Mouse (Mus musculus) hindbrain, embryonic 12.5 days (tissue): ENCODE data around the gene Rpl23. TPM values are rescaled to one million over a fixed set of nuclear protein-coding genes. Genes with fewer than 3 reads are reported as not detected.

Experiments used
- ATAC-seq: fragments of 200-750 bp; cut with Nextera tagmentation; 2 replicates; pipeline ENCODE4 v1.8.0; 2017; ENCODE audit warnings: moderate TSS enrichment; ENCODE audit not compliant: low FRiP score
- H3K27ac ChIP-seq: fragments of 300-500 bp; sonication (generic); 2 replicates; pipeline ENCODE4 v1.5.1; 2016; ENCODE audit warnings: mild to moderate bottlenecking
- H3K27me3 ChIP-seq: fragments of 300-500 bp; sonication (generic); 2 replicates; pipeline ENCODE4 v1.6.1; 2016; ENCODE audit warnings: mild to moderate bottlenecking
- H3K36me3 ChIP-seq: fragments of 300-500 bp; sonication (generic); 2 replicates; pipeline ENCODE4 v1.6.1; 2016; ENCODE audit warnings: mild to moderate bottlenecking
- H3K4me1 ChIP-seq: fragments of 300-500 bp; sonication (generic); 2 replicates; pipeline ENCODE4 v1.6.1; 2016
- H3K4me2 ChIP-seq: fragments of 300-500 bp; sonication (generic); replicated peaks from 2 replicates; pipeline ENCODE4 v1.6.1; 2016; ENCODE audit warnings: mild to moderate bottlenecking
- H3K4me3 ChIP-seq: fragments of 300-500 bp; sonication (generic); 2 replicates; pipeline ENCODE4 v1.5.1; 2016; ENCODE audit warnings: mild to moderate bottlenecking
- H3K9ac ChIP-seq: fragments of 300-500 bp; sonication (generic); 2 replicates; pipeline ENCODE4 v1.6.1; 2016; ENCODE audit warnings: mild to moderate bottlenecking, moderate library complexity
- H3K9me3 ChIP-seq: fragments of 300-500 bp; sonication (generic); replicated peaks from 2 replicates; pipeline ENCODE4 v1.6.1; 2016; ENCODE audit warnings: mild to moderate bottlenecking
- WGBS: fragments of 180-500 bp; shearing (Covaris S2); methylation state at CpG from one replicate; pipeline ENCODE4 v1.1.7; 2016; 5-methylcytosine and 5-hydroxymethylcytosine counted together
- polyA plus RNA-seq: library from polyadenylated mRNA; unstranded; fragments of >200 nt; fragmentation: Nextera tagmentation; extraction: Ambion mirVana; gene quantifications from 2 replicates; pipeline ENCODE4 v1.2.1, GENCODE M21; 2016

The Rpl23 gene
- polyA plus RNA-seq, 1 experiment from 2014 or later, result 376 TPM

GRCm38 (mm10) chr11:97812491-97812921, 30.3 kb upstream of the Rpl23 start:
- Histone ChIP-seq H3K9ac (peak overlapping the region; percentile 49), H3K27ac (peak overlapping the region; percentile 95), H3K27me3 (no peaks in the 10 kb centered on the region), H3K36me3 (peaks cover 50% of the 10 kb centered on the region), H3K4me2 (peak overlapping the region; percentile 44), H3K9me3 (no peaks in the 10 kb centered on the region), H3K4me3 (0 out of 2 replicates have a peak overlapping the region, but pooled peaks have one; percentile 1), H3K4me1 (peaks cover 80% of the 10 kb centered on the region)
- 21% methylated on average over 3 of the region's 3 CpGs for WGBS
- ATAC-seq, result peak; percentile 86

DNA sequence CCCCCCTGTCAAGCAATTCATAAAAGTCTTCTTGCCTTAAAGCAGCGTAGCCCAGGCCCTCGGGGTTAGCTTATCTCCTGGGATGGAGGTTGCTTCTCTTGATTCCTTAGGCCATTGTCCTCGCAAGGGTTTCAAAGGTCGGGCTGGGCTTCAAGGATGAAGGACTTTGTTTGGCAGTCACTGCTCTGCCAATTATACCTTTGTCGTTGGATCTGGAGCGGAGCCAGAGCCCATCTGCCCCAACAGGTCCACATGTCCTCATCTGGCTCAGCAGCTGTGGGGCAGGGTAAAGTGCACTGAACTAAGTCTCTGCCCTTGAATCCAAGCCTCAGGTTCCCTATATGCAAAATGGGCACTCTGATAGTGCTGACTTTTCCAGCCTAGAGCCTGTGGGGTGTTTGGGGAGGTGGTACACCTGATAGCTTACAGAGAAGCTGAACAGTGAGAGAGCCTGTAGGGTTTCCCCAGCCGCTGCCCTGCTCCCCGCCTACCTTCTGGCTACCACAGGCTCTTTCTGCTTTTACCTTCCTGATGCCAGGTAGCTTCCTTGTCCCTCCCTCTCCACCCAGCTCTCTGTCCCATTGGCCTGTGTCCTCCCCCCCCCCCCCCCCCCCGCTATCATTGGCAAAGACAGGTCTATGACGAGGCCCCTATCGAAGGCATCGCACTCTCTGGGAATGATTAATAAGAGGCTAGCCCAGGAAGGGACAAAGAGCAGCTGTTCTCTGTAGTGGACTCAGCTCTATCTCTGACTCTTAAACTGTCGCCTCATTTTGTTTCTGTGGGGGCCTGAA, 29.5 kb upstream of the Rpl23 start:
- 38% methylated on average over 12 of the region's 13 CpGs for WGBS
- Histone ChIP-seq H3K27me3 (no peaks in the 10 kb centered on the region), H3K4me2 (peak overlapping the region; percentile 44), H3K27ac (peak overlapping the region; percentile 95), H3K36me3 (peaks cover 54% of the 10 kb centered on the region), H3K4me1 (peaks cover 78% of the 10 kb centered on the region), H3K9me3 (no peaks in the 10 kb centered on the region), H3K9ac (peak overlapping the region; percentile 49), H3K4me3 (0 out of 2 replicates have a peak overlapping the region, but pooled peaks have one; percentile 1)
- peak; percentile 27 for ATAC-seq

- H3K9ac ChIP-seq, result no peak overlapping the region
- no peak overlapping the region; the same call in 1 of the 2 replicates for H3K4me2 ChIP-seq
- no peaks in the 10 kb centered on the region for H3K27me3 ChIP-seq
- H3K9me3 ChIP-seq, result no peaks in the 10 kb centered on the region
- 15% methylated on average over 3 of the region's 3 CpGs for WGBS
- peak overlapping the region; percentile 95; the same call in 1 of the 2 replicates for H3K27ac ChIP-seq
- H3K4me3 ChIP-seq, result no peak overlapping the region
- ATAC-seq, result no peak
- H3K4me1 ChIP-seq, result peaks cover 83% of the 10 kb centered on the region
- H3K36me3 ChIP-seq, result peaks cover 48% of the 10 kb centered on the region
Observed at GRCm38 (mm10) chr11:97810970-97811369, 28.7 kb upstream of the Rpl23 start.

DNA sequence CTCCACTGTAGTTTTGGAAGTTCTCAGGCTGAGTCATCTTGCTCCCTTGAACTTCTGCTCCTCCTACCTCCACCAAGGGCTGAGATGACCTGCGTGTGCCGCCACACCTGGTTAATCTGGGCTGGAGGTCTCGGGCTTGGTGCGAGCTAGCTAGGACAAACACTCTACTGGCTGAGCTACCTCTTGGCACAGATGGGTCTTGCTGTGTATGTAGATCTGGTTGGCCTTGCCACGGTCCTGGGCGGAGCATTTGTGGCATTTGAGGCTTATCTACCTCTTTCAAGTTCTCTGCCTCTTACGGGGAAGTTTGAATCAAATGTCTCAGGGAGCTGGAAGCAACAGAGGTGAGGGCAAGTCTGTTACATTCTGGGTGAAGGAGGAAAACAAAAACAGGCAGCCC, 28.1 kb upstream of the Rpl23 start:
- Histone ChIP-seq H3K4me2 (no peak overlapping the region), H3K36me3 (peaks cover 41% of the 10 kb centered on the region), H3K27me3 (no peaks in the 10 kb centered on the region), H3K4me3 (no peak overlapping the region), H3K27ac (no peak overlapping the region), H3K9me3 (no peaks in the 10 kb centered on the region), H3K4me1 (peaks cover 83% of the 10 kb centered on the region), H3K9ac (no peak overlapping the region)
- WGBS, result 77% methylated on average over 7 of the region's 7 CpGs
- no peak for ATAC-seq

- Histone ChIP-seq H3K36me3 (peaks cover 39% of the 10 kb centered on the region), H3K4me2 (no peak overlapping the region; the same call in 1 of the 2 replicates), H3K9me3 (no peaks in the 10 kb centered on the region), H3K4me3 (no peak overlapping the region), H3K27me3 (no peaks in the 10 kb centered on the region), H3K4me1 (peaks cover 89% of the 10 kb centered on the region), H3K9ac (peak overlapping the region; percentile 18; the same call in 1 of the 2 replicates), H3K27ac (peak overlapping the region; percentile 55; the same call in 1 of the 2 replicates)
- WGBS, result 70% methylated on average over 7 of the region's 7 CpGs
- ATAC-seq, result no peak
Observed at GRCm38 (mm10) chr11:97809235-97810121, 27.2 kb upstream of the Rpl23 start.

GRCm38 (mm10) chr11:97808621-97809234, 26.5 kb upstream of the Rpl23 start:
- Histone ChIP-seq H3K36me3 (peaks cover 31% of the 10 kb centered on the region), H3K9ac (peak overlapping the region; percentile 18; the same call in 1 of the 2 replicates), H3K4me3 (no peak overlapping the region), H3K4me2 (no peak overlapping the region; the same call in 1 of the 2 replicates), H3K9me3 (no peaks in the 10 kb centered on the region), H3K27ac (peak overlapping the region; percentile 55; the same call in 1 of the 2 replicates), H3K4me1 (peaks cover 91% of the 10 kb centered on the region), H3K27me3 (no peaks in the 10 kb centered on the region)
- ATAC-seq, result no peak
- 36% methylated on average over 5 of the region's 5 CpGs for WGBS

GRCm38 (mm10) chr11:97808093-97808492, 25.9 kb upstream of the Rpl23 start:
- ATAC-seq, result no peak
- no peak overlapping the region for H3K4me2 ChIP-seq
- peaks cover 27% of the 10 kb centered on the region for H3K36me3 ChIP-seq
- H3K27me3 ChIP-seq, result no peaks in the 10 kb centered on the region
- no peak overlapping the region for H3K4me3 ChIP-seq
- peak overlapping the region; percentile 17 for H3K27ac ChIP-seq
- peaks cover 85% of the 10 kb centered on the region for H3K4me1 ChIP-seq
- 0 out of 2 replicates have a peak overlapping the region, but pooled peaks have one; percentile 4 for H3K9ac ChIP-seq
- WGBS, result 69% methylated on average over 2 of the region's 2 CpGs
- H3K9me3 ChIP-seq, result no peaks in the 10 kb centered on the region

DNA sequence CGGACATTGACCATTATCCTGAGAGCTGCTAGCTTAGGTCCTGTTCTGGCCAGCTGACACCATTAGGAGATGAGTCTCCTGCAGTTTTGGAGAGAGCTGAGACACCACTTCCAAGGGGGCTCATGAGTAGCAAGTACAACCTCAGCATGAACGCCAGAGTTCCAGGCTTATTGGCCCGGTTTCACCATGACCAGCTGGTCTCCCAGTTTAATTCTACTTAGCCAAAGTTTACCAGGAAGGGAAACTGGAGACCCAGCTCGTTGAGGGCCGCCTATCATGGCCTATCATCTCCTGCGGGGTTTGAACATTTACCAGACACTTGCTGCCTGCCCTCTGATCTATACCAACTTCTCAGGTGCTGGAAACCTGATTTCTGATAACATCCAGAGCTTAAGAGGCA, 25.4 kb upstream of the Rpl23 start:
- 45% methylated on average over 6 of the region's 6 CpGs for WGBS
- no peaks in the 10 kb centered on the region for H3K27me3 ChIP-seq
- no peak for ATAC-seq
- no peak overlapping the region for H3K9ac ChIP-seq
- H3K36me3 ChIP-seq, result peaks cover 27% of the 10 kb centered on the region
- no peak overlapping the region for H3K4me2 ChIP-seq
- H3K4me3 ChIP-seq, result no peak overlapping the region
- no peaks in the 10 kb centered on the region for H3K9me3 ChIP-seq
- H3K27ac ChIP-seq, result no peak overlapping the region; the same call in 1 of the 2 replicates
- H3K4me1 ChIP-seq, result peaks cover 80% of the 10 kb centered on the region

GRCm38 (mm10) chr11:97806613-97806964, 24.4 kb upstream of the Rpl23 start:
- Histone ChIP-seq H3K9me3 (no peaks in the 10 kb centered on the region), H3K27me3 (no peaks in the 10 kb centered on the region), H3K36me3 (peaks cover 27% of the 10 kb centered on the region), H3K9ac (no peak overlapping the region), H3K4me2 (peak overlapping the region; percentile 36; the same call in 1 of the 2 replicates), H3K4me3 (no peak overlapping the region), H3K27ac (peak overlapping the region; percentile 77), H3K4me1 (peaks cover 79% of the 10 kb centered on the region)
- no peak for ATAC-seq
- 57% methylated on average over 7 of the region's 7 CpGs for WGBS

DNA sequence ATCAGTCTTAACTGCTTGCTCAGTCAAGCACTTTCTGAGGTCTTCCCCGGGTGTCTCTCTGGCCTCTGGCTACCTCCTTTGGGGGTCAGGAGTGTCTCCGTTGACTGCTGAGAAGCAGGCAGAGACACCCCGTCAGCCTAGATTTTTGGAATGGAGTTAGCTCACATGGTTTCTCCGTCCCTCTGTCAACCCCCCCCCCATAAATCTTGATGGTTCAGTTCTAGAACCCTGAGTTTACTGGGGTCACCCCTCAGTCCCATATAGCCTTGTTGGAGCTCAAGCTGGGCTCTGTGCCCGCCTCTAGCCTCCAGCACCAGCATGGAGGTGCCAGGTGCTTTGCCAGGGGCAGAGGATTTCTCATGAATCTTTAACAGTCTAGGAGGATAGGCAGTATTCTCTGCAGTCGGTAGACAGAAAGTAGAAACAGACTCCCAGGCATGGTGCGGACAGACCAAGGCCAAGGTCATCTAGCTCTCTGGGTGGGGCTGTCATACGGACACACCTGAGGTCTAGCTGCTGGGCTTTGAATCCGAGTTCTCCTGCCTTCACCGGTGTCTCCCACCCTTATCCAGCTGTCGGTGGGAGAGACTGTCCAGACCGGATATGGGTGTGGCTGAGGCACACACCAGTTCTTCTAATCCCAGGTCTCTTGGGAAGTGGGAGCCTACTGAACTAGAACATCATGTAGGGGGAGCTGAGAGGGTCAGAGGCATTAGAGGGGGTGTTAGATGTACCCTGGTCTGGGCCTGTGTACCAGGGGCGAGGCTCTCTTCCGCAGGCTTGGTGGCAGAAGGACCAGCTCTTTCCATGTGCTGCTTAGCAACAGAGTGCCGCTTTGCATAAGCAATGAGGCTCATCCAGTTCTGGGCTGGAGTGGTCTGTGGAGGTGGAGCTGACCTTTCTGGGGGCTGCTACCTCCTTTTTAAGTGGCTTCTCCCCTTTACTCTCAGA, 23.7 kb upstream of the Rpl23 start:
- H3K9ac ChIP-seq, result peak overlapping the region; percentile 39; the same call in 1 of the 2 replicates
- WGBS, result 40% methylated on average over 15 of the region's 15 CpGs
- H3K4me3 ChIP-seq, result no peak overlapping the region
- peaks cover 27% of the 10 kb centered on the region for H3K36me3 ChIP-seq
- peak; percentile 34; the same call in 1 of the 2 replicates for ATAC-seq
- no peaks in the 10 kb centered on the region for H3K27me3 ChIP-seq
- peak overlapping the region; percentile 36 for H3K4me2 ChIP-seq
- H3K27ac ChIP-seq, result peak overlapping the region; percentile 77
- no peaks in the 10 kb centered on the region for H3K9me3 ChIP-seq
- H3K4me1 ChIP-seq, result peaks cover 79% of the 10 kb centered on the region
